ENCODE assay signal across 2 mouse cellular contexts in genomic region chr4:145299355-145299754, GRCm38 (mm10).
TF ChIP-seq lines count a peak whose summit lies in the region.

No protein-coding gene starts in this region.

TF ChIP-seq in C2C12, 6 proteins besides CTCF, POLR2A, EP300 and RAD21 (continued from another document):
- TF ChIP-seq USF1 (IDR thresholded peaks at IDR 0.05; ENCODE audit: low read depth) = peak; percentile 83

TF ChIP-seq in CH12.LX, 34 proteins besides CTCF, POLR2A, EP300 and RAD21 (continued from another document):
- TF ChIP-seq NELFE (IDR thresholded peaks at IDR 0.05; ENCODE audit: low read depth, low read length) = no peak
- TF ChIP-seq USF1 (IDR thresholded peaks at IDR 0.05; ENCODE audit: low read depth, low read length) = peak; percentile 71
- peak; percentile 79 for TF ChIP-seq USF2 (conservative IDR thresholded peaks at IDR 0.05; ENCODE audit: low read depth, low read length)
- no peak for TF ChIP-seq HCFC1 (IDR thresholded peaks at IDR 0.05; ENCODE audit: low read depth, low read length)
- no peak for TF ChIP-seq ZNF384 (IDR thresholded peaks at IDR 0.05; ENCODE audit: low read depth, low read length)
- no peak for TF ChIP-seq SMC3 (IDR thresholded peaks at IDR 0.05; ENCODE audit: low read depth, low read length)
